Mouse (Mus musculus) liver, embryonic 14.5 days (tissue): ENCODE measurements around the gene Amd1. TPM values are rescaled to one million over a fixed set of nuclear protein-coding genes. Genes with fewer than 3 reads are reported as not detected.
A peak's percentile ranks its signal among the peaks of the same experiment; 100 is the strongest.

Source experiments
- ATAC-seq: fragments of 200-750 bp; cut with Nextera tagmentation; 2 replicates; pipeline ENCODE4 v1.8.0; 2017; ENCODE audit warnings: moderate number of reproducible peaks, mild to moderate bottlenecking, moderate library complexity; ENCODE audit not compliant: insufficient read depth
- DNase-seq, 3 experiments: peaks; one replicate each; pipeline ENCODE4 v3.0.0-alpha.2; 2012 to 2013; ENCODE audit warnings: low read depth in 3 of 3, low spot score in 3 of 3
- H3K27ac ChIP-seq: fragments of 300-500 bp; sonication (generic); 2 replicates; pipeline ENCODE4 v1.5.1; 2014; ENCODE audit warnings: moderate library complexity, mild to moderate bottlenecking, control low read depth, inconsistent platforms
- H3K27me3 ChIP-seq: fragments of 300-500 bp; sonication (generic); 2 replicates; pipeline ENCODE4 v1.6.1; 2014; ENCODE audit warnings: mild to moderate bottlenecking, low read length, moderate library complexity; ENCODE audit not compliant: control insufficient read depth, insufficient read depth
- H3K36me3 ChIP-seq: fragments of 300-500 bp; sonication (generic); replicated peaks from 2 replicates; pipeline ENCODE4 v1.6.1; 2014; ENCODE audit warnings: low read depth; ENCODE audit not compliant: control insufficient read depth, insufficient read depth
- H3K4me1 ChIP-seq, 2 experiments: fragments of 200-500 bp in 1 of 2; fragments of 300-500 bp in 1 of 2; sonication (generic) in 1 of 2; replicated peaks; 2 replicates each; pipeline ENCODE4 v1.6.1; 2012 to 2014; ENCODE audit warnings: antibody characterized with exemption in 1 of 2, inconsistent platforms in 1 of 2, low read length in 1 of 2; ENCODE audit not compliant: control insufficient read depth in 2 of 2, insufficient read depth in 2 of 2
- H3K4me2 ChIP-seq: fragments of 300-500 bp; sonication (generic); 2 replicates; pipeline ENCODE4 v1.6.1; 2014; ENCODE audit warnings: low read depth, mild to moderate bottlenecking, control low read depth, moderate library complexity
- H3K4me3 ChIP-seq, 2 experiments: fragments of 200-500 bp in 1 of 2; fragments of 300-500 bp in 1 of 2; sonication (generic) in 1 of 2; 2 replicates each; pipeline ENCODE4 v1.5.1; 2012 to 2014; ENCODE audit warnings: low read depth in 2 of 2, low read length in 2 of 2, mild to moderate bottlenecking in 2 of 2, control low read depth in 1 of 2, inconsistent platforms in 1 of 2, moderate library complexity in 1 of 2; ENCODE audit not compliant: insufficient read depth in 1 of 2
- H3K9ac ChIP-seq: fragments of 300-500 bp; sonication (generic); replicated peaks from 2 replicates; pipeline ENCODE4 v1.6.1; 2014; ENCODE audit warnings: mild to moderate bottlenecking, control low read depth, moderate library complexity
- H3K9me3 ChIP-seq: fragments of 300-500 bp; sonication (generic); 2 replicates; pipeline ENCODE4 v1.6.1; 2016; ENCODE audit warnings: low read length, mixed read lengths; ENCODE audit not compliant: control insufficient read depth
- CTCF ChIP-seq: IDR thresholded peaks from 2 replicates; pipeline ENCODE4 v1.5.1; 2016; ENCODE audit warnings: antibody characterized with exemption, low read depth, control low read depth
- EP300 ChIP-seq: IDR thresholded peaks from 2 replicates; pipeline ENCODE4 v1.6.1; 2016; ENCODE audit warnings: antibody characterized with exemption, low read depth
- WGBS: fragments of 180-500 bp; shearing (Covaris S2); extraction: QIAGEN DNeasy Blood & Tissue Kit; methylation state at CpG from one replicate; pipeline ENCODE4 v1.1.7; 2014; ENCODE audit not compliant: insufficient replicate concordance; 5-methylcytosine and 5-hydroxymethylcytosine counted together
- polyA plus RNA-seq, 2 experiments: library from polyadenylated mRNA; depleted of rRNA in 1 of 2; stranded (reverse) in 1 of 2; unstranded in 1 of 2; fragments of >200 nt; fragmentation: Nextera tagmentation in 1 of 2; extraction: Ambion mirVana in 1 of 2; gene quantifications; 2 replicates each; pipeline versions ENCODE4 v1.2.1 to v1.2.3; 2012 to 2014

The Amd1 gene
- polyA plus RNA-seq (2012; rRNA removed): 33.5 and 48.1 TPM in 2 replicates
- 56.4 and 64.2 TPM in 2 replicates for polyA plus RNA-seq (2014; fragmentation: Nextera tagmentation; extraction: Ambion mirVana)

DNA sequence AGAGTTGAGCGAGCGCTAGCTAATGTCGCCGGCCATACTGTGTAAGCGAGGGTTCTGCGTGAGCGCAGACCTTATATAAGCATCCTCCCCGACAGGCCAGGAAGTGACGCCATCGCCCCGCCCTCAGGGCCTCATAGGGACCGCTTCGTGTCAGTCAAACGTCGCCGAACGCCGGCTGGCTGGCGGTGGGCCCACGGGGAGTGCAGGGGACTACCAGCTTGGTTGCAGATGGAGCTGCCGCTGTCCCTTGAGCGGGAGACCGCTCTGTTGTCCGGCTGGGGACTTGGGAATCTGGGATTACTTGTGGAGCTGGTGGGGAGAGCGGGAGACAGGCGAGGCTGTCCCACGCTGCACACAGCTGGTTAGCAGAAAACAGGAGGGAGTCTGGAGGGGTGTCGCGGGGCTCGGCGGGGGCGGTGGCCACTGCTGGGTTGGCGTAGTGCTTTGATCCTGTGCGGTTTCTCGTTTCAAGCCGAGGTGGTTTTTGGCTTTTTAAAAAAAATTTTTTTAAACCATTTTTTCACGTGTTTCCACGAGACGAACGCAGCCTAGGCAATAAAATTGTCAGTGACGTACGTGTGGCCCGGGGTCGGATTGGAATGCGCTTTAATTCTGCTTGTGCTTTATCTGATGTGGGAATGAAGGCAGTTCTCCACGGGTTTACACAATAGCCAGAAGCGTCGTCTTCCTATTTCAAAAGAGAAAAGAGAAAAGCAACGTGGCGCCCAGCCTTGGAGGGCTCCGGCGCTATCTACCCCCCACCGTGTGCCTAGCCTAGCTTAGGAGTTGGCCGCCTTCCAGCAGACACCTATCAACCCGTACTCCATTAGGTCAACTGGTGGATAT is at the start of gene Amd1:
Amd1 (minus strand) TSS at position 47 of the 846 bp plus-strand sequence.
- peak within 1 kb of the TSS; percentile 100 for H3K4me2 ChIP-seq
- TF ChIP-seq EP300 (peak; percentile 9; the same call in 1 of the 2 replicates), CTCF (no peak)
- peaks cover 5% of the 10 kb centered on the region for H3K9me3 ChIP-seq
- peak within 1 kb of the TSS; percentile 97 for H3K9ac ChIP-seq
- H3K4me3 ChIP-seq: peak within 1 kb of the TSS; percentile 78 to 92
- H3K4me1 ChIP-seq: peaks cover 8 to 9% of the 10 kb centered on the region in 2 experiments
- no peaks in the 10 kb centered on the region; the same call in 1 of the 2 replicates for H3K36me3 ChIP-seq
- H3K27me3 ChIP-seq: no peaks in the 10 kb centered on the region
- DNase-seq (peak; percentile 96 to 97 (median 97)), ATAC-seq (peak; percentile 86)
- under 1% methylated on average over 55 of the region's 55 CpGs for WGBS
- H3K27ac ChIP-seq: peak within 1 kb of the TSS; percentile 87

DNA sequence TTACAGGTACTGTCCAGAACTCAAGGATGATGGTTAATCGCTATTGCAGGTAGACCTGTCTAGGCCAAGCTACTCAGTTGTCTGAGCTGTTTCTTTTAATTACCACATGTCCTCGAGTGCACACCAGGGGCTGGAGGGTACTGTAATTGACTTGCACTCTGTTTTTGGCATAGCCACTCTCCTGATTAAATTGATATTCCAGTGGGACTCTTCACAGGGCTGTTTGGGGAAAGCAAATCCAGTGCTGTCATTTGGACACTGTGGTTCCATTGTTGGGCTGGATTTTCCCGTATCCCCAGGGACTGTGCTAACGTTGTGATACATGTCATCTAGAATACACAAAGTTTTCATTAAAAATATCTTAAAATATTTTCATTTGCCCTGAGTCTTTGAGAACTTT is 49.2 kb upstream of the Amd1 start:
- no peak overlapping the region for H3K4me3 ChIP-seq
- no peak overlapping the region for H3K4me2 ChIP-seq
- H3K9me3 ChIP-seq: no peaks in the 10 kb centered on the region
- TF ChIP-seq CTCF (no peak), EP300 (no peak)
- no peak overlapping the region for H3K9ac ChIP-seq
- no peak for DNase-seq
- no peaks in the 10 kb centered on the region for H3K36me3 ChIP-seq
- H3K27me3 ChIP-seq: no peaks in the 10 kb centered on the region
- 74% methylated on average over 4 of the region's 4 CpGs for WGBS
- no peak for ATAC-seq
- no peak overlapping the region for H3K27ac ChIP-seq
- H3K4me1 ChIP-seq: peaks cover 13 to 19% of the 10 kb centered on the region in 2 experiments

- Histone ChIP-seq H3K4me1 (peaks cover 13 to 19% of the 10 kb centered on the region in 2 experiments), H3K9ac (peak overlapping the region; percentile 91), H3K27me3 (no peaks in the 10 kb centered on the region), H3K4me2 (peak overlapping the region; percentile 96), H3K4me3 (peak overlapping the region; percentile 71 to 92), H3K9me3 (no peaks in the 10 kb centered on the region), H3K36me3 (no peaks in the 10 kb centered on the region), H3K27ac (no peak overlapping the region)
- no peak for ATAC-seq
- DNase-seq: no peak
- TF ChIP-seq EP300: peak; percentile 41; the same call in 1 of the 2 replicates
- no peak for TF ChIP-seq CTCF
- WGBS: 39% methylated on average over 12 of the region's 12 CpGs
Measured at GRCm38 (mm10) chr10:40350245-40350932, 48.4 kb upstream of the Amd1 start.

DNA sequence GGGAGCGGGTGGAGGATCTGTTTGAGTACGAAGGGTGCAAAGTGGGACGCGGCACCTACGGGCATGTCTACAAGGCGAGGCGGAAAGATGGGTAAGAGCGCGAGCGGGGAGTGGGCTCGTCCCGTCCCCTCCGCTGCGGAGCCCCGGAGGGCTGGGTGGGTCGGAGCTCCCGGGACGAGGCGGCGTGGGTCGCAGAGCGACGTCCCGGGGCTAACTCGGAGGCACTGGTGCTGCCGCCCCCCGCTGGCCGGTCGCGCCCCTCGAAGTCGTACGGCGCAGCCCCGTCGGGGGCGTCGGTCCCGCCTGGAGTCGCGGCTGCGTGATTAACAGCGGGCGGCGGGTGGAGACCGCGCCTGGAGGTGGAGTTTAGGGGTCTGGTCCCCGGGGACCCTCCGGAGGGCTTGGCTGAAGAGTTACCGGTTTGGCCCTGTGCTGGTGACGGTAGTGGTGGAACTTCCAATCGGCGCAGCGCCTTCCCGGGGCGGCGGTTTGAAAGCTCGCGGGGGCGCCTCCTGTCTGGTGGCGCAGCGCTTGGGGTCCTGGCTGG is 47.7 kb upstream of the Amd1 start:
- ATAC-seq (peak; percentile 4; the same call in 1 of the 2 replicates), DNase-seq (no peak)

More for the DNA sequence above, 47.7 kb upstream of the Amd1 start:
- Histone ChIP-seq H3K36me3 (no peaks in the 10 kb centered on the region), H3K27ac (peak overlapping the region; percentile 99), H3K4me1 (peaks cover 13 to 19% of the 10 kb centered on the region in 2 experiments), H3K4me2 (peak overlapping the region; percentile 96), H3K9ac (peak overlapping the region; percentile 91), H3K9me3 (no peaks in the 10 kb centered on the region), H3K4me3 (peak overlapping the region; percentile 71 to 92), H3K27me3 (no peaks in the 10 kb centered on the region)
- WGBS: under 1% methylated on average over 62 of the region's 62 CpGs
- TF ChIP-seq EP300 (no peak), CTCF (peak; percentile 17; the same call in 1 of the 2 replicates)
